Mouse (Mus musculus) MEL (cell line): Measurements from ENCODE around the gene Susd3.

Experiments
- CTCF ChIP-seq, 3 experiments: IDR thresholded peaks in 2 of 3; conservative IDR thresholded peaks in 1 of 3; 2 replicates each; pipeline ENCODE4 v1.5.1; 2011 to 2012; ENCODE audit warnings: low read length in 3 of 3, low read depth in 2 of 3, mild to moderate bottlenecking in 2 of 3, improper control_type of control experiment in 1 of 3, inconsistent platforms in 1 of 3, mixed read lengths in 1 of 3, moderate library complexity in 1 of 3; ENCODE audit not compliant: control insufficient read depth in 1 of 3, insufficient read depth in 1 of 3, poor library complexity in 1 of 3, severe bottlenecking in 1 of 3
- E2F4 ChIP-seq: IDR thresholded peaks from 2 replicates; pipeline ENCODE4 v1.6.1; 2011; ENCODE audit warnings: low read depth, low read length, improper control_type of control experiment, borderline replicate concordance
- EP300 ChIP-seq, 2 experiments: IDR thresholded peaks; 2 replicates each; pipeline ENCODE4 v1.6.1; 2011; ENCODE audit warnings: improper control_type of control experiment in 2 of 2, low read length in 2 of 2, low read depth in 1 of 2, mild to moderate bottlenecking in 1 of 2
- ETS1 ChIP-seq: IDR thresholded peaks from 2 replicates; pipeline ENCODE4 v1.6.1; 2012; ENCODE audit warnings: low read depth, mild to moderate bottlenecking, inconsistent platforms, low read length, improper control_type of control experiment, moderate library complexity
- GATA1 ChIP-seq: IDR thresholded peaks from 2 replicates; pipeline ENCODE4 v1.6.1; 2011; ENCODE audit warnings: low read depth, low read length, improper control_type of control experiment
- HCFC1 ChIP-seq: IDR thresholded peaks from 2 replicates; pipeline ENCODE4 v1.6.1; 2012; ENCODE audit warnings: low read depth, mild to moderate bottlenecking, inconsistent platforms, low read length, improper control_type of control experiment, moderate library complexity
- JUND ChIP-seq: IDR thresholded peaks from 2 replicates; pipeline ENCODE4 v1.6.1; 2011; ENCODE audit warnings: low read depth, mild to moderate bottlenecking, improper control_type of control experiment, low read length
- KAT2A ChIP-seq: conservative IDR thresholded peaks from 2 replicates; pipeline ENCODE4 v1.6.1; 2012; ENCODE audit warnings: low read depth, low read length, improper control_type of control experiment, inconsistent platforms
- NRF1 ChIP-seq: IDR thresholded peaks from 2 replicates; pipeline ENCODE4 v1.6.1; 2014; ENCODE audit warnings: low read depth, mild to moderate bottlenecking, inconsistent platforms, low read length, improper control_type of control experiment, moderate library complexity; ENCODE audit not compliant: poor library complexity, insufficient read depth, severe bottlenecking
- POLR2A ChIP-seq, 2 experiments: IDR thresholded peaks; 2 replicates each; pipeline ENCODE4 v1.6.1; 2011 to 2012; ENCODE audit warnings: low read length in 2 of 2, mild to moderate bottlenecking in 2 of 2, control low read depth in 1 of 2, improper control_type of control experiment in 1 of 2, low read depth in 1 of 2, moderate library complexity in 1 of 2; ENCODE audit not compliant: control insufficient read depth in 1 of 2, insufficient read depth in 1 of 2, poor library complexity in 1 of 2

- no peak for TF ChIP-seq CTCF (IDR thresholded peaks at IDR 0.05 in 2 of 3, conservative IDR thresholded peaks at IDR 0.05 in 1 of 3; ENCODE audit: control insufficient read depth in 1 of 3, insufficient read depth in 1 of 3, low read depth in 2 of 3, low read length in 3 of 3, poor library complexity in 1 of 3, severe bottlenecking in 1 of 3)
- no peak for TF ChIP-seq POLR2A (IDR thresholded peaks at IDR 0.05; ENCODE audit: control insufficient read depth in 1 of 2, insufficient read depth in 1 of 2, low read depth in 1 of 2, low read length in 2 of 2, poor library complexity in 1 of 2)
- TF ChIP-seq EP300 (IDR thresholded peaks at IDR 0.05; ENCODE audit: low read depth in 1 of 2, low read length in 2 of 2): no peak
- no peak for TF ChIP-seq KAT2A
- TF ChIP-seq JUND: no peak
- TF ChIP-seq NRF1: no peak
- TF ChIP-seq ETS1: no peak
- no peak for TF ChIP-seq GATA1
- TF ChIP-seq HCFC1: no peak
- TF ChIP-seq E2F4: no peak
Observed at GRCm38 (mm10) chr13:49215128-49215503, 33.4 kb downstream of the Susd3 start.
